Mouse (Mus musculus): ENCODE data around the gene Btk. TPM values are rescaled to one million over a fixed set of nuclear protein-coding genes. Genes with fewer than 3 reads are reported as not detected.
"Not testable (repeated sequence)": the region's sequence is repeated elsewhere in the genome, so short reads cannot be mapped to it uniquely, and the experiment has no call there.

Btk gene
- polyA plus RNA-seq, 1 experiment from 2014 or later, result 3.3 TPM

DNA sequence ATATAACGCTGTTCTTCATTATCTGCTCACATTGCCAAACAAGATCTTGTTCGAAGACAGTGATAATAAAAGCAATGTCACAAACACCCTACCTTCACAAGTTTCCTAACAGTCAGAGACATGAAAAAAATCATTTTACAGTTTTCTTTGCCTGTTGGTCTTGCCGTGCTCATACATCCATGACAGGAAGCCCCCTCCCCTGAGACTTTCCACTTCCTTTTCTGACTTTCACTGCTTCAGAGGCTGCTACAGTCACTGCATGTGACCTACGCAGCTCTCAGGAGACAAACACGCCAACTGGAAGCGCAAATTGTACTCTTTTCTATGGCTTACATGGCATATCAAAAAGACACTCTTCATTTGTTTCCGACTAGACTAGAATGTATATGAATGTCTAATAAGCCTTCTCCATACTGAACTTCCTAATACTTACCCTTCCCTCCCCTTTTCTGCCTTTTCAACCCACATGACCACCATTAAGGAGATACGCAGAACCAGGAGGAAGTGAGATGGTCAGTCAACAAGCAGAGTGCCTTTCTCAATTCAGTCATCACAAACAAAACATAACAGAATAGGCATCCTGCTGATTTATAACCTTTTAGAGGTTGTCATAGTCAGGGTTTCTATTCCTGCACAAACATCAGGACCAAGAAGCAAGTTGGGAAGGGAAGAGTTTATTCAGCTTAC lies 16.7 kb downstream of the Btk start:
- Histone ChIP-seq H3K27me3 (replicated peaks) (0 out of 2 replicates have a peak, but pooled peaks cover 2% of the 10 kb centered on the region), H3K9me3 (no peaks in the 10 kb centered on the region), H3K4me3 (replicated peaks) (no peak overlapping the region), H3K36me3 (no peaks in the 10 kb centered on the region), H3K27ac (no peak overlapping the region), H3K9ac (no peak overlapping the region), H3K4me1 (no peaks in the 10 kb centered on the region), H3K4me2 (no peak overlapping the region)
- WGBS, result 83% methylated on average over 8 of the region's 8 CpGs
- no peak for ATAC-seq (ENCODE audit: insufficient read depth, low FRiP score, low read depth)

GRCm38 (mm10) chrX:134564326-134564725 lies 19.0 kb downstream of the Btk start:
- no peak overlapping the region for H3K4me2 ChIP-seq
- H3K9me3 ChIP-seq, result no peaks in the 10 kb centered on the region
- ATAC-seq (ENCODE audit: insufficient read depth, low FRiP score, low read depth), result no peak
- 0 out of 2 replicates have a peak, but pooled peaks cover 2% of the 10 kb centered on the region for H3K27me3 ChIP-seq (replicated peaks)
- H3K36me3 ChIP-seq, result no peaks in the 10 kb centered on the region
- no peaks in the 10 kb centered on the region for H3K4me1 ChIP-seq
- no peak overlapping the region for H3K27ac ChIP-seq
- no peak overlapping the region for H3K9ac ChIP-seq
- no peak overlapping the region for H3K4me3 ChIP-seq (replicated peaks)
- WGBS, result 80% methylated on average over 4 of the region's 4 CpGs

GRCm38 (mm10) chrX:134554425-134554824 lies 28.9 kb downstream of the Btk start:
- H3K9ac ChIP-seq, result no peak overlapping the region
- H3K4me3 ChIP-seq (replicated peaks), result no peak overlapping the region
- no peaks in the 10 kb centered on the region for H3K4me1 ChIP-seq
- 69% methylated on average over 6 of the region's 6 CpGs for WGBS
- H3K9me3 ChIP-seq, result no peaks in the 10 kb centered on the region
- H3K4me2 ChIP-seq, result no peak overlapping the region
- no peaks in the 10 kb centered on the region for H3K27me3 ChIP-seq (replicated peaks)
- H3K36me3 ChIP-seq, result no peaks in the 10 kb centered on the region
- no peak for ATAC-seq (ENCODE audit: insufficient read depth, low FRiP score, low read depth)
- H3K27ac ChIP-seq, result no peak overlapping the region

DNA sequence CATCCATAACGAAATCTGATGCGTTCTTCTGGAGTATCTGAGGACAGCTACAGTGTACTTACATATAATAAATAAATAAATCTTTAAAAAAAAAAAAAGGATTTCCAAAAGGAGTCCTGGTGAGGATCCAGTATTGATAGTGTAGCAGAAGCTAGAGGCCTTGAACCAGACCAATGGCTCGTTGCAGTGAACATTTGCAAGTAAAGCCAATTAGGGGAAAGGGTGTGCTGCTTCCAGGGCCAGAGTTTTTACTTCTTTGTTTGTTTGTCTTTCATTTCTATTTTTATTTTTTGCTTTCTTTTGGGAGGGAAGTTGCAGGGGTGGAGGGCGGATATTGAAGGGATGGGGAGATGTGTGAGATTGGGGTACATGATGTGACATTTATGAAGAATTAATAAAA lies 30.0 kb downstream of the Btk start:
- no peak for ATAC-seq (ENCODE audit: insufficient read depth, low FRiP score, low read depth)
- Histone ChIP-seq H3K4me3 (replicated peaks) (no peak overlapping the region), H3K36me3 (no peaks in the 10 kb centered on the region), H3K9me3 (no peaks in the 10 kb centered on the region), H3K9ac (no peak overlapping the region), H3K27me3 (replicated peaks) (no peaks in the 10 kb centered on the region), H3K4me1 (no peaks in the 10 kb centered on the region), H3K4me2 (no peak overlapping the region), H3K27ac (no peak overlapping the region)
- 87% methylated on average over 4 of the region's 4 CpGs for WGBS

DNA sequence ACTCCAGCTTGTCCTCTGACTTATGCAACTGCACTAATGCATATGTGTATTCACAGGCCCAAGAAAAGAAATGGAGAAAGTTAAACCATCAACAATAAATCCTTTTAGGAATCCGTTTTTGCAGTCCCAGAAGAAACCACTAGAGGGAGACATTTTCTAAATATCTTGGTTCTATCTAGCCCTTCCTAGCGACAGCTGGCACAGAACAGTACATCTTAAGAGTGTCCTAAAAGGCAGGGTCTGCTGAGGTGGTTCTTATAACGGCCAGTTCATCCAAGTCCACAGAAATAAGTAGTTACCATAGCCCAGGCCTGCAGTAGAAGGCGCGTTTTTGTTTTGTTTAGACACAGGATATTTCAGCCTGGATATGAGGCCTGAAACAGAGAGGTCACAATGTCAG lies 32.5 kb downstream of the Btk start:
- Histone ChIP-seq H3K4me1 (no peaks in the 10 kb centered on the region), H3K36me3 (no peaks in the 10 kb centered on the region), H3K9me3 (no peaks in the 10 kb centered on the region), H3K4me3 (replicated peaks) (no peak overlapping the region), H3K4me2 (no peak overlapping the region), H3K27ac (no peak overlapping the region), H3K27me3 (replicated peaks) (no peaks in the 10 kb centered on the region), H3K9ac (no peak overlapping the region)
- 22% methylated on average over 5 of the region's 5 CpGs for WGBS
- no peak for ATAC-seq (ENCODE audit: insufficient read depth, low FRiP score, low read depth)

DNA sequence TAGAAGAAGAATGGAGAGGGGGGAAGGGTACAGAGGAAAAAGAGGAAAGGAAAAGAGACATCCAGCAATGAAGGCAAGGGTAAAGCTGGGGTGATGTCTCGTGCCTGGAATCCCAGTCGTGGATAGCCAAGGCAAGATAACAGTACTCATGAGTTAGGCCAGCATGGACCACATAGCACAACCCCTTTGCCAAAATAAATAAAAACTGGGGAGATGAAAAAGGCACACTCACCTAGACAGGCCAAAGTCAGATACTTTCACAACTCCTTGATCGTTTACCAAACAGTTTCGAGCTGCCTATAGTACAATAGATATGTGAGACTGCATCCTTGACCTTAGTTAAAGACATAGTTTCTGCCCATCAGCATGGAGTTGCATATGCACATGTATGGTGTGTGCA lies 36.0 kb downstream of the Btk start:
- 88% methylated on average over 4 of the region's 4 CpGs for WGBS
- ATAC-seq (ENCODE audit: insufficient read depth, low FRiP score, low read depth), result no peak
- Histone ChIP-seq H3K9me3 (no peaks in the 10 kb centered on the region), H3K4me2 (no peak overlapping the region), H3K27me3 (replicated peaks) (no peaks in the 10 kb centered on the region), H3K27ac (no peak overlapping the region), H3K9ac (no peak overlapping the region), H3K4me3 (replicated peaks) (no peak overlapping the region), H3K4me1 (no peaks in the 10 kb centered on the region), H3K36me3 (no peaks in the 10 kb centered on the region)

DNA sequence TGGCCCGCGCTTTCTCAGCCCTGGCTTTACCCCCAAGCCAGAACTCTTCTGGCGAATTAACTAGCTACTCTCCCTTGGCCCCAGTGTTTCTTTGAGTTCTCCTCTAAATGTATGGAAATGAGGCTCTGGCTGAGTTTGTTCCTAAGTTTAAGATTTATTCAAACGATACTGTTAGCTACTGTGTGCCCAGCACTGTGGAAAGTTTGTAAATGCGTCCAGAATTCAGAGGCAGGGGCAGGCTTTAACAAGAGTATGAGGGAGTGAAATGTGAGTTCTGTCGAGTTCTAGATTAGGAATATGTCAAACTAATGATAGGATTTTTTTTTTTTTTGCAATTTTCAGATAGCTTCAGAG lies 41.4 kb downstream of the Btk start:
- no peaks in the 10 kb centered on the region for H3K4me1 ChIP-seq
- H3K27ac ChIP-seq, result peak overlapping the region; percentile 90
- no peaks in the 10 kb centered on the region for H3K36me3 ChIP-seq
- peak overlapping the region; percentile 54 for H3K4me3 ChIP-seq (replicated peaks)
- no peak for ATAC-seq (ENCODE audit: insufficient read depth, low FRiP score, low read depth)
- H3K9me3 ChIP-seq, result no peaks in the 10 kb centered on the region
- H3K27me3 ChIP-seq (replicated peaks), result no peaks in the 10 kb centered on the region
- no peak overlapping the region for H3K9ac ChIP-seq
- 17% methylated on average over 6 of the region's 6 CpGs for WGBS
- H3K4me2 ChIP-seq, result peak overlapping the region; percentile 42; the same call in 1 of the 2 replicates

GRCm38 (mm10) chrX:134541145-134541954 lies 42.0 kb downstream of the Btk start, which contains the start of gene Timm8a1:
TSS of gene Timm8a1 (minus strand) at chrX:134541865.
- Histone ChIP-seq H3K4me3 (replicated peaks) (peak within 1 kb of the TSS; percentile 54), H3K9ac (0 out of 2 replicates have a peak within 1 kb of the TSS, but pooled peaks have one; percentile 44), H3K4me2 (peak within 1 kb of the TSS; percentile 53), H3K27me3 (replicated peaks) (no peaks in the 10 kb centered on the region), H3K36me3 (no peaks in the 10 kb centered on the region), H3K9me3 (no peaks in the 10 kb centered on the region), H3K4me1 (no peaks in the 10 kb centered on the region), H3K27ac (peak within 1 kb of the TSS; percentile 90)
- peak; percentile 91 for ATAC-seq (ENCODE audit: insufficient read depth, low FRiP score, low read depth)
- 21% methylated on average over 56 of the region's 61 CpGs for WGBS

- Histone ChIP-seq H3K36me3 (no peaks in the 10 kb centered on the region), H3K27ac (no peak overlapping the region), H3K4me3 (replicated peaks) (peak overlapping the region; percentile 54), H3K4me2 (peak overlapping the region; percentile 53), H3K9me3 (no peaks in the 10 kb centered on the region), H3K4me1 (no peaks in the 10 kb centered on the region), H3K27me3 (replicated peaks) (no peaks in the 10 kb centered on the region), H3K9ac (no peak overlapping the region)
- ATAC-seq (ENCODE audit: insufficient read depth, low FRiP score, low read depth), result no peak
- WGBS, result 23% methylated on average over 12 of the region's 12 CpGs
Observed at GRCm38 (mm10) chrX:134540414-134541135, 42.8 kb downstream of the Btk start.

GRCm38 (mm10) chrX:134539795-134540194 lies 43.6 kb downstream of the Btk start:
- not testable (repeated sequence) for H3K4me3 ChIP-seq (replicated peaks); H3K9ac ChIP-seq; H3K4me1 ChIP-seq; H3K27me3 ChIP-seq (replicated peaks); H3K27ac ChIP-seq; ATAC-seq (ENCODE audit: insufficient read depth, low FRiP score, low read depth); H3K9me3 ChIP-seq; H3K36me3 ChIP-seq
- 85% methylated on average over 10 of the region's 10 CpGs for WGBS
- H3K4me2 ChIP-seq, result peak overlapping the region; percentile 53; the same call in 1 of the 2 replicates

GRCm38 (mm10) chrX:134533346-134533745 lies 50.0 kb downstream of the Btk start:
- Histone ChIP-seq H3K27me3 (replicated peaks) (no peaks in the 10 kb centered on the region), H3K27ac (no peak overlapping the region)
- WGBS, result 72% methylated on average over 2 of the region's 2 CpGs

DNA sequence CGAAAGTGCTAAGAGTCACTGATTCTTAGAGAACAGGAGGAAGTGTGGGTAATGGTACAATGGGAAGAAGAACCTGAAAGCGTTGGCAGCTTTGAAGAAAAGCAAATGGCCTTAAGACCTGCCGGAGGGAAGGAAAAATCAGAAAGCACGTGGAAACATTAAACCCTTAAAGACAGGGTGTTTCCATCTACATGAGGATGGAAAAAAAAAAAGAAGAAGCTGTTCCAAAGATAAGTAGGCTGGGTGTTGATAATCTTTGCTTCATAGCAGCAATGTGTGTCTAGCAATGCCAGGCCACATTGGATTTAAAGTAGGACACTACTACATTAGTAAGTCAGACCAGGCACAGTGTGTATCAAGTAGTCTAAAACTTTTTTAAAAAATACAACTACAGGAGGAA lies 58.1 kb downstream of the Btk start:
- Histone ChIP-seq H3K4me1 (no peaks in the 10 kb centered on the region), H3K27me3 (replicated peaks) (no peaks in the 10 kb centered on the region), H3K27ac (no peak overlapping the region), H3K4me2 (no peak overlapping the region), H3K9ac (no peak overlapping the region), H3K4me3 (replicated peaks) (no peak overlapping the region), H3K36me3 (no peaks in the 10 kb centered on the region), H3K9me3 (no peaks in the 10 kb centered on the region)
- WGBS, result 72% methylated on average over 4 of the region's 4 CpGs
- no peak for ATAC-seq (ENCODE audit: insufficient read depth, low FRiP score, low read depth)

More at GRCm38 (mm10) chrX:134533346-134533745, 50.0 kb downstream of the Btk start:
- H3K4me1 ChIP-seq, result no peaks in the 10 kb centered on the region
- H3K36me3 ChIP-seq, result no peaks in the 10 kb centered on the region
- no peak for ATAC-seq (ENCODE audit: insufficient read depth, low FRiP score, low read depth)
- H3K9me3 ChIP-seq, result no peaks in the 10 kb centered on the region
- no peak overlapping the region for H3K4me3 ChIP-seq (replicated peaks)
- H3K4me2 ChIP-seq, result no peak overlapping the region
- H3K9ac ChIP-seq, result no peak overlapping the region

Measured in stomach, embryonic 15.5 days (tissue).